Mouse (Mus musculus) spleen, adult 2 months (tissue): ENCODE measurements around the gene Igfbp5. TPM values are rescaled to one million over a fixed set of nuclear protein-coding genes. Genes with fewer than 3 reads are reported as not detected.

ENCODE experiments used
- DNase-seq, 2 experiments: peaks; one replicate each; pipeline versions ENCODE4 v3.0.0 to v3.0.0-alpha.2; 2012 to 2021; ENCODE audit warnings: low spot score in 2 of 2, low read depth in 1 of 2
- H3K27ac ChIP-seq: fragments of 200-500 bp; 2 replicates; pipeline ENCODE4 v1.5.1; 2012; ENCODE audit warnings: low read length, inconsistent platforms; ENCODE audit not compliant: insufficient read depth
- H3K27me3 ChIP-seq: fragments of 200-500 bp; 2 replicates; pipeline ENCODE4 v1.6.1; 2012; ENCODE audit warnings: mild to moderate bottlenecking, moderate library complexity, low read length, inconsistent platforms; ENCODE audit not compliant: control insufficient read depth, insufficient read depth
- H3K36me3 ChIP-seq: fragments of 200-500 bp; 2 replicates; pipeline ENCODE4 v1.6.1; 2012; ENCODE audit warnings: mild to moderate bottlenecking, low read length, inconsistent platforms; ENCODE audit not compliant: control insufficient read depth, insufficient read depth
- H3K4me1 ChIP-seq: fragments of 200-500 bp; 2 replicates; pipeline ENCODE4 v1.6.1; 2011; ENCODE audit warnings: inconsistent platforms; ENCODE audit not compliant: control insufficient read depth, insufficient read depth, insufficient read length
- H3K4me3 ChIP-seq: fragments of 200-500 bp; 2 replicates; pipeline ENCODE4 v1.5.1; 2011; ENCODE audit warnings: mild to moderate bottlenecking, inconsistent platforms; ENCODE audit not compliant: insufficient read depth, insufficient read length; ENCODE audit errors: extremely low read depth
- CTCF ChIP-seq: fragments of 200-500 bp; IDR thresholded peaks from 2 replicates; pipeline ENCODE4 v1.5.1; 2011; ENCODE audit warnings: mild to moderate bottlenecking, inconsistent platforms; ENCODE audit not compliant: insufficient read depth, insufficient read length, insufficient replicate concordance; ENCODE audit errors: extremely low read depth
- POLR2A ChIP-seq: fragments of 200-500 bp; IDR thresholded peaks from 2 replicates; pipeline ENCODE4 v1.6.1; 2011; ENCODE audit warnings: low read depth, low read length, inconsistent platforms
- WGBS: fragments of 180-500 bp; shearing (Covaris S2); methylation state at CpG from one replicate; pipeline ENCODE4 v1.1.7; 2018; 5-methylcytosine and 5-hydroxymethylcytosine counted together
- polyA plus RNA-seq: library from polyadenylated mRNA; depleted of rRNA; stranded (reverse); fragments of >200 nt; gene quantifications from 2 replicates; pipeline ENCODE4 v1.2.3, GENCODE M21; 2012

Gene Igfbp5
- polyA plus RNA-seq, 1 experiment: 8.8 TPM

GRCm38 (mm10) chr1:72861702-72862101 is 13.0 kb downstream of the Igfbp5 start:
- 64% methylated on average over 2 of the region's 2 CpGs for WGBS
- TF ChIP-seq POLR2A (no peak), CTCF (no peak)
- DNase-seq: no peak
- Histone ChIP-seq H3K4me3 (no peak overlapping the region), H3K4me1 (no peaks in the 10 kb centered on the region), H3K27ac (no peak overlapping the region), H3K36me3 (no peaks in the 10 kb centered on the region), H3K27me3 (no peaks in the 10 kb centered on the region)

- TF ChIP-seq POLR2A (no peak), CTCF (no peak)
- no peak for DNase-seq
- H3K36me3 ChIP-seq: no peaks in the 10 kb centered on the region
- no peak overlapping the region for H3K27ac ChIP-seq
- H3K4me3 ChIP-seq: no peak overlapping the region
- H3K4me1 ChIP-seq: no peaks in the 10 kb centered on the region
- H3K27me3 ChIP-seq: no peaks in the 10 kb centered on the region
- 80% methylated on average over 2 of the region's 2 CpGs for WGBS
Measured at GRCm38 (mm10) chr1:72860502-72860901, 14.2 kb downstream of the Igfbp5 start.

- Histone ChIP-seq H3K4me3 (no peak overlapping the region), H3K36me3 (no peaks in the 10 kb centered on the region), H3K27ac (no peak overlapping the region), H3K4me1 (no peaks in the 10 kb centered on the region), H3K27me3 (no peaks in the 10 kb centered on the region)
- WGBS: 89% methylated on average over 9 of the region's 9 CpGs
- no peak for DNase-seq
- TF ChIP-seq POLR2A (no peak), CTCF (no peak)
Measured at GRCm38 (mm10) chr1:72859963-72860362, 14.7 kb downstream of the Igfbp5 start.

- TF ChIP-seq POLR2A (no peak), CTCF (no peak)
- Histone ChIP-seq H3K27me3 (no peaks in the 10 kb centered on the region), H3K4me3 (no peak overlapping the region), H3K4me1 (no peaks in the 10 kb centered on the region), H3K36me3 (no peaks in the 10 kb centered on the region), H3K27ac (no peak overlapping the region)
- DNase-seq: no peak
- 88% methylated on average over 5 of the region's 5 CpGs for WGBS
Measured at GRCm38 (mm10) chr1:72858874-72859273, 15.8 kb downstream of the Igfbp5 start.

GRCm38 (mm10) chr1:72858286-72858685 is 16.4 kb downstream of the Igfbp5 start:
- no peak overlapping the region for H3K4me3 ChIP-seq
- no peaks in the 10 kb centered on the region for H3K27me3 ChIP-seq
- no peaks in the 10 kb centered on the region for H3K36me3 ChIP-seq
- no peak overlapping the region for H3K27ac ChIP-seq
- no peak for TF ChIP-seq POLR2A
- TF ChIP-seq CTCF: no peak
- DNase-seq: no peak
- no peaks in the 10 kb centered on the region for H3K4me1 ChIP-seq
- WGBS: 87% methylated on average over 9 of the region's 9 CpGs

- 70% methylated on average over 5 of the region's 5 CpGs for WGBS
- Histone ChIP-seq H3K27ac (no peak overlapping the region), H3K27me3 (no peaks in the 10 kb centered on the region), H3K4me1 (no peaks in the 10 kb centered on the region), H3K36me3 (no peaks in the 10 kb centered on the region), H3K4me3 (no peak overlapping the region)
- no peak for TF ChIP-seq POLR2A
- no peak for TF ChIP-seq CTCF
- DNase-seq: no peak
Measured at GRCm38 (mm10) chr1:72857631-72858030, 17.1 kb downstream of the Igfbp5 start.

GRCm38 (mm10) chr1:72857142-72857541 is 17.5 kb downstream of the Igfbp5 start:
- Histone ChIP-seq H3K27me3 (no peaks in the 10 kb centered on the region), H3K36me3 (no peaks in the 10 kb centered on the region), H3K4me3 (no peak overlapping the region), H3K4me1 (no peaks in the 10 kb centered on the region), H3K27ac (no peak overlapping the region)
- no peak for DNase-seq
- WGBS: 77% methylated on average over 7 of the region's 7 CpGs
- no peak for TF ChIP-seq CTCF
- TF ChIP-seq POLR2A: no peak
